Mouse (Mus musculus): Measurements from ENCODE around the gene Bco2.

GRCm38 (mm10) chr9:50542401-50542800 is 12.6 kb downstream of the Bco2 start:
- TF ChIP-seq ZC3H11A (IDR thresholded peaks at IDR 0.05; ENCODE audit: borderline replicate concordance, low read depth, low read length): no peak
- no peak for TF ChIP-seq ZNF384 (IDR thresholded peaks at IDR 0.05; ENCODE audit: low read depth, low read length)
- no peak for TF ChIP-seq MAFK (IDR thresholded peaks at IDR 0.05; ENCODE audit: insufficient read depth, low read depth, low read length)
- no peak for TF ChIP-seq HCFC1 (IDR thresholded peaks at IDR 0.05; ENCODE audit: borderline replicate concordance, insufficient read depth, low read length)
- TF ChIP-seq CHD2 (IDR thresholded peaks at IDR 0.05; ENCODE audit: low read depth, low read length): no peak

Measured in ES-E14 (cell line).